Mouse (Mus musculus): ENCODE measurements at regions not wholly inside any gene's neighbourhood (a gene's known extent, or its start where the extent isn't known, plus 50 kb on each side); places are given as distances from the start of the nearest gene placed in this dataset.

- no peak for TF ChIP-seq POLR2A (IDR thresholded peaks at IDR 0.05; ENCODE audit: low read depth, low read length)
- no peak for TF ChIP-seq CTCF (conservative IDR thresholded peaks at IDR 0.05; ENCODE audit: insufficient read depth, insufficient read length, low read depth, low read length)
Observed at GRCm38 (mm10) chr11:20935910-20936309, 105.1 kb upstream of the Lgalsl start.

Measured in kidney, adult 2 months (tissue).